1 mouse cellular context compared by ENCODE assay signal in genomic region chr2:174438181-174438580, GRCm38 (mm10).
TF ChIP-seq lines count a peak whose summit lies in the region.

No protein-coding gene starts in this region.

TF ChIP-seq in MEL, 35 proteins besides CTCF, POLR2A, EP300 and RAD21:
- no peak for TF ChIP-seq USF1 (IDR thresholded peaks at IDR 0.05; ENCODE audit: low read depth, low read length)
- TF ChIP-seq TAL1 (IDR thresholded peaks at IDR 0.05; ENCODE audit: low read length): no peak
- no peak for TF ChIP-seq SMC3 (IDR thresholded peaks at IDR 0.05; ENCODE audit: low read depth, low read length)
- TF ChIP-seq MAX (IDR thresholded peaks at IDR 0.05; ENCODE audit: low read length): no peak
- no peak for TF ChIP-seq MAZ (IDR thresholded peaks at IDR 0.05; ENCODE audit: low read depth, low read length)
- TF ChIP-seq TBP (IDR thresholded peaks at IDR 0.05; ENCODE audit: low read depth, low read length): no peak
- TF ChIP-seq ETS1 (IDR thresholded peaks at IDR 0.05; ENCODE audit: low read depth, low read length): no peak
- TF ChIP-seq MXI1 (IDR thresholded peaks at IDR 0.05; ENCODE audit: low read depth, low read length): no peak
- TF ChIP-seq USF2 (IDR thresholded peaks at IDR 0.05; ENCODE audit: borderline replicate concordance in 1 of 2, insufficient read depth in 1 of 2, low read depth in 1 of 2, low read length in 2 of 2): no peak
- no peak for TF ChIP-seq MAFK (IDR thresholded peaks at IDR 0.05; ENCODE audit: borderline replicate concordance, low read depth, low read length)
- TF ChIP-seq ZKSCAN1 (IDR thresholded peaks at IDR 0.05; ENCODE audit: low read depth, low read length): no peak
- TF ChIP-seq CHD2 (IDR thresholded peaks at IDR 0.05; ENCODE audit: low read length): no peak
- no peak for TF ChIP-seq CHD1 (IDR thresholded peaks at IDR 0.05; ENCODE audit: low read depth, low read length)
- TF ChIP-seq RCOR1 (IDR thresholded peaks at IDR 0.05; ENCODE audit: low read depth, low read length): no peak
- no peak for TF ChIP-seq E2F4 (IDR thresholded peaks at IDR 0.05; ENCODE audit: borderline replicate concordance, low read depth, low read length)
- TF ChIP-seq POLR2AphosphoS5 (IDR thresholded peaks at IDR 0.05; ENCODE audit: borderline replicate concordance, low read depth, low read length): no peak
